Mouse (Mus musculus) forebrain, embryonic 12.5 days (tissue): ENCODE measurements around the gene Sh3gl2. TPM values are rescaled to one million over a fixed set of nuclear protein-coding genes. Genes with fewer than 3 reads are reported as not detected.

Experiments
- ATAC-seq: fragments of 200-750 bp; cut with Nextera tagmentation; 2 replicates; pipeline ENCODE4 v1.8.0; 2017; ENCODE audit warnings: moderate TSS enrichment; ENCODE audit not compliant: low FRiP score
- H3K27ac ChIP-seq: fragments of 300-500 bp; sonication (generic); 2 replicates; pipeline ENCODE4 v1.5.1; 2016; ENCODE audit warnings: mild to moderate bottlenecking
- H3K27me3 ChIP-seq: fragments of 300-500 bp; sonication (generic); 2 replicates; pipeline ENCODE4 v1.6.1; 2016; ENCODE audit warnings: mild to moderate bottlenecking
- H3K36me3 ChIP-seq: fragments of 300-500 bp; sonication (generic); replicated peaks from 2 replicates; pipeline ENCODE4 v1.6.1; 2016; ENCODE audit warnings: mild to moderate bottlenecking
- H3K4me1 ChIP-seq: fragments of 300-500 bp; sonication (generic); 2 replicates; pipeline ENCODE4 v1.6.1; 2016
- H3K4me2 ChIP-seq: fragments of 300-500 bp; sonication (generic); 2 replicates; pipeline ENCODE4 v1.6.1; 2016; ENCODE audit warnings: mild to moderate bottlenecking, moderate library complexity
- H3K4me3 ChIP-seq: fragments of 300-500 bp; sonication (generic); replicated peaks from 2 replicates; pipeline ENCODE4 v1.5.1; 2016; ENCODE audit warnings: mild to moderate bottlenecking
- H3K9ac ChIP-seq: fragments of 300-500 bp; sonication (generic); 2 replicates; pipeline ENCODE4 v1.6.1; 2016; ENCODE audit warnings: mild to moderate bottlenecking
- H3K9me3 ChIP-seq: fragments of 300-500 bp; sonication (generic); 2 replicates; pipeline ENCODE4 v1.6.1; 2016
- WGBS: fragments of 180-500 bp; shearing (Covaris S2); methylation state at CpG from one replicate; pipeline ENCODE4 v1.1.7; 2016; 5-methylcytosine and 5-hydroxymethylcytosine counted together
- polyA plus RNA-seq: library from polyadenylated mRNA; unstranded; fragments of >200 nt; fragmentation: Nextera tagmentation; extraction: Ambion mirVana; gene quantifications from 2 replicates; pipeline ENCODE4 v1.2.1, GENCODE M21; 2016

Sh3gl2 gene
- polyA plus RNA-seq, 1 experiment from 2014 or later, result 14.0 TPM

DNA sequence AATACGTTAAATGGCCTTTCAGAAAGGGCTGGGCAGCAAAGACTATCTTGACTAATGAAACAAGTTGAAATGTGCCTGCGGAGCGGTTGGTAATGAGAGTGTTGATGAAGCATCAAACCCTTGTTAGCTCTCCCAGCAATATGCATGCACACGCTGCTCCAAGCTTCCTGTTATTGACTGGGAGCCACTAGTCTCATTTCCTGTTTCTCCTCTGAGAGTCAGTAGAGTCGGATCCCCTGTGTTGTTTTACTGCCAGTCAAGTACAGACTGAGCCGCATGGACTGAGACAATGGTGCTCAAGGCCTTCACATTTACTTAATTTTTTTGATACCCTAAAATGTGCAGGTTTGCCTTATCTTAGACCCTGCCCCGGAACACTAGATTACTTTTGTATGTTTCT, 386.1 kb downstream of the Sh3gl2 start:
- 68% methylated on average over 7 of the region's 7 CpGs for WGBS
- Histone ChIP-seq H3K27ac (no peak overlapping the region), H3K9me3 (no peaks in the 10 kb centered on the region), H3K4me2 (no peak overlapping the region), H3K4me3 (no peak overlapping the region), H3K4me1 (no peaks in the 10 kb centered on the region), H3K9ac (no peak overlapping the region), H3K36me3 (no peaks in the 10 kb centered on the region), H3K27me3 (no peaks in the 10 kb centered on the region)
- ATAC-seq, result no peak

DNA sequence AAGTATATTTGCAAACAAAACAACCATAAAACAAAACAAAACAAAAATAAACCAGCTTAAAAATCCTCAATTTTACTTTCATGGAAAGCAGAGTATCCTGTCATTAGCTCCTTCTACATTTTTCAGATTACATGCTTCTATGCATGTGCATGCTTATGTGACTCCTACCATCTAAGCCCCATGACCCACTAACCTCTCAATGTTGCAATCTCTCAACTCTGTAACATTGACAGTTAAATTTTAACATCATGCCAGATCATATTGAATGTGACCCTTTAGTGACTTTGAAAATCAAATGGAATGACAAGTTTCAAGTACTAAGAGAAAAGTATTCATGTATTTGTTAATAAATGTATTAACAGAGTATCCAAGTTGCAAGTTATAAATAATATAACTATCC, 389.2 kb downstream of the Sh3gl2 start:
- Histone ChIP-seq H3K27me3 (no peaks in the 10 kb centered on the region), H3K9me3 (no peaks in the 10 kb centered on the region)
- ATAC-seq, result no peak

DNA sequence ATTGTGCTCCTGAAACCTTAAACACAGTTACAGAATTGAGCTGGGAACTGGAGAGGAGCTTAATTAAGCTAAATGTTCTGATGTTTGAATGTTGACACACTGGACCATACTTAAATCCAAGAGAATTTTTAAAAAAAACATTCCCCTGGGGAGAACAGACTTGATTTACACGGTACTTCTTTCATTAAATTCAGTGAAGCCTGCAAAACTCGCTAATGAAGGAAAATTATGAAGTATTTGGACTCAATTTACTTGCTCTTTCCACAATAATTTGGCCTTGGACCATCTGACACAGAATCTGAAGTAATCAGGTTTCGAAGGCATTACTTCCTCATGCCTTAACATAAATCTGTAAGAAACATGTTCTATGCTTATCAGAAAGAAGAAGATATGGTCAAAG, 408.4 kb downstream of the Sh3gl2 start:
- 71% methylated on average over 3 of the region's 3 CpGs for WGBS
- ATAC-seq, result no peak
- no peak overlapping the region for H3K9ac ChIP-seq

More for the DNA sequence above, 389.2 kb downstream of the Sh3gl2 start:
- Histone ChIP-seq H3K9ac (no peak overlapping the region), H3K4me2 (no peak overlapping the region), H3K4me3 (no peak overlapping the region), H3K36me3 (no peaks in the 10 kb centered on the region), H3K4me1 (no peaks in the 10 kb centered on the region), H3K27ac (no peak overlapping the region)

DNA sequence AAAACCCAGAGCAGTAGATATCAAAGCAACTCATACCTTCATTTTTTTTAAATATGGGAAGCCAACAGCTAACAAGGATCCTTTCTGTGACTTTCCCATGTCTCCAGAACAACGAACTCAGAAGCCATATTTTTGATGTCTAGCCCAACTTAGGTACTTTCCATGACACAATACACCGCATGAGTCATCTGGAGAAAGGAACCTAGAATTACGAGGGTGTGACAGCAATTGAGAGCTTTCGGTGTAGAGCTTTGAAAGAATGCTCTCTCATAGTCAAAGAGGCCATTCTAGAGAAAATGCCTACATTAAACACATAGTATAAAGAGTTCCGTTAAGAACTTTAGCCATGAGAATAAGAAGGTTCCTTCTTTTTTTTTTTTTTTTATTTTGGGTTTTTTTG, 413.8 kb downstream of the Sh3gl2 start:
- H3K36me3 ChIP-seq, result no peaks in the 10 kb centered on the region
- no peak for ATAC-seq
- WGBS, result 90% methylated on average over 5 of the region's 5 CpGs
- H3K9me3 ChIP-seq, result no peaks in the 10 kb centered on the region
- H3K4me2 ChIP-seq, result no peak overlapping the region
- no peaks in the 10 kb centered on the region for H3K4me1 ChIP-seq
- no peak overlapping the region for H3K9ac ChIP-seq
- no peaks in the 10 kb centered on the region for H3K27me3 ChIP-seq
- H3K27ac ChIP-seq, result no peak overlapping the region
- H3K4me3 ChIP-seq, result no peak overlapping the region

More for the DNA sequence above, 408.4 kb downstream of the Sh3gl2 start:
- no peaks in the 10 kb centered on the region for H3K4me1 ChIP-seq
- no peak overlapping the region for H3K27ac ChIP-seq
- no peaks in the 10 kb centered on the region for H3K9me3 ChIP-seq
- H3K36me3 ChIP-seq, result no peaks in the 10 kb centered on the region
- H3K4me2 ChIP-seq, result no peak overlapping the region
- no peak overlapping the region for H3K4me3 ChIP-seq
- H3K27me3 ChIP-seq, result no peaks in the 10 kb centered on the region

DNA sequence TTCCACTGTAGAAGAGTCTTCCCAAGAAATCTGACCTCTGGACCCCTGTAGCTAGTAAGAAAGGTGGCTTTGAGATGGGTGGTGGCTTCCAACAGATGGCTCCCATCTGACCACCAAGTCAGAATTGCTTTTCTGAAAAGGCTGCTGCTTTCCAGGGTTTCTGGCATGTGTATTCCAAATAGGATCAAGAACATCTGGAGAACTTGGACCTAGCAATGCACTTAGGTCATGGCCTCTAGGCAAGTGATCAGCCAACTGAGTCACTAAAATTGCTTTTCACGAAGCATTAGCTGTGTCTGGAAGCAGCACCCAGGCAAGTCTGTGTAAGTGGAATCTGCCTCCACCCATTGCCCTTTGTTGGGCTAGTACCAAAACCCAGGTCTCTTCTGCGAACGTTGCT, 414.3 kb downstream of the Sh3gl2 start:
- no peaks in the 10 kb centered on the region for H3K9me3 ChIP-seq
- 78% methylated on average over 3 of the region's 3 CpGs for WGBS
- ATAC-seq, result no peak
- no peak overlapping the region for H3K27ac ChIP-seq
- H3K4me3 ChIP-seq, result no peak overlapping the region
- H3K36me3 ChIP-seq, result no peaks in the 10 kb centered on the region
- H3K4me1 ChIP-seq, result no peaks in the 10 kb centered on the region
- H3K27me3 ChIP-seq, result no peaks in the 10 kb centered on the region
- H3K9ac ChIP-seq, result no peak overlapping the region
- H3K4me2 ChIP-seq, result no peak overlapping the region

DNA sequence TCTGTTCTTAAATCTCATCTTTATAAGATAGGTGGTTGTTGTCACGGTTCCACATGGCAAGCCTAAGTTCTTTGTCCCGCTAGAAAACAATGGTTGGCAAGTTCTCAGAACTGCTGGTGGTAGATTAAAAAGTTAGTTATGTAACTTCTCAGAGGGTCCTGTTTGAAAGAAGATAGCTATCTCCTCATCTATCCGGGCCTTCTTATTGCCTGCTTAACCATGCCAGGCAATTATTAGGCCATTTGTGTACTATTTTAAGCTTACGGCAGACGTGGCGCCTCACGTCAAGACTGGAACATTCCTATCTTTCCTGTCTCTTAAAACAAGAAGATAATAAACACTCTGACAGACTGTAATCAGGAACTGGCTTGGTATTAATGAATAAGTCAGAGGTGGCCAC, 424.5 kb downstream of the Sh3gl2 start:
- no peak for ATAC-seq
- 90% methylated on average over 7 of the region's 7 CpGs for WGBS
- Histone ChIP-seq H3K4me3 (no peak overlapping the region), H3K27ac (no peak overlapping the region), H3K9ac (no peak overlapping the region), H3K9me3 (no peaks in the 10 kb centered on the region), H3K4me2 (no peak overlapping the region), H3K4me1 (no peaks in the 10 kb centered on the region), H3K27me3 (no peaks in the 10 kb centered on the region), H3K36me3 (no peaks in the 10 kb centered on the region)

DNA sequence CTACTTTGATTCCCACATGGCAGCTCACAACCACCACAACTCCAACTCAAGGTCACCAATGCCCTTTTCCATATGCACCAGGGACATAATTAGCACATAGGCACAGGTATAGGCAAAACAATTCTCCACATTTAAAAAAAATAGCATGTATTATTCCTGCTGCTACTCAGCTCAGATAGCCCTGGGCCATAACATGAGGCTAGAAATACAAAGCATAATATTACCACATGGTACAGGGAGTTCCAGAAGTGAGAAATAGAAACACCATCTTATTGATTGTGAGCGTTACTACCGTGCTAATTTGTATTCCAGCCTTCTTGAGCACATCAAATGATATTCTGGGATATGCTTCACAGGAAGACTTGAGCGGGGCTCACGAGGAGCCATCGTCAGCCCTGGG, 464.3 kb downstream of the Sh3gl2 start:
- no peaks in the 10 kb centered on the region for H3K9me3 ChIP-seq
- no peak overlapping the region for H3K4me3 ChIP-seq
- H3K4me1 ChIP-seq, result no peaks in the 10 kb centered on the region
- no peak overlapping the region for H3K9ac ChIP-seq
- H3K27ac ChIP-seq, result no peak overlapping the region
- H3K27me3 ChIP-seq, result no peaks in the 10 kb centered on the region
- 86% methylated on average over 5 of the region's 5 CpGs for WGBS
- ATAC-seq, result no peak
- no peaks in the 10 kb centered on the region for H3K36me3 ChIP-seq
- H3K4me2 ChIP-seq, result no peak overlapping the region

DNA sequence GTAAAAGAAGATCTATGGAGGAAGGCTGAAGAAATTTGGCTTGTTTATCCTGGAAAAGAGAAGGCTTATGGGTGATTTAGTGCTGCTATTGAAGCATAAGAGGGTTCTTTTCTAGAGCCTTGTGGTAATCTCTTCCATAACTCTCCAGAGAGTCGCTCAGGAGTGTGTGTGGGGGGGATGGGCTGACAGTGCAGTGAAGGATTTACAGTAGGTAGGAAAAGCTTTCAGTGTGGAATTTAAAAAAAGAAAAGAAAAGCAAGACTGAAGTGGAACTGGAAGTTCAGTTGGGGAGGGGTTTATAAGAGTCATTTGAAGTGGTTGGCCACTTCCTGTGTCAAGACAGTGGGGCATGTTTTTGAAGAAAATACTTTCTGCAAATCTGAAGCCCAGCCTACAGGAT, 464.8 kb downstream of the Sh3gl2 start:
- Histone ChIP-seq H3K4me2 (no peak overlapping the region), H3K36me3 (no peaks in the 10 kb centered on the region), H3K9ac (no peak overlapping the region), H3K4me3 (no peak overlapping the region), H3K27me3 (no peaks in the 10 kb centered on the region), H3K4me1 (no peaks in the 10 kb centered on the region), H3K9me3 (no peaks in the 10 kb centered on the region), H3K27ac (no peak overlapping the region)
- WGBS, result 69% methylated on average over 1 of the region's 1 CpGs
- ATAC-seq, result no peak

DNA sequence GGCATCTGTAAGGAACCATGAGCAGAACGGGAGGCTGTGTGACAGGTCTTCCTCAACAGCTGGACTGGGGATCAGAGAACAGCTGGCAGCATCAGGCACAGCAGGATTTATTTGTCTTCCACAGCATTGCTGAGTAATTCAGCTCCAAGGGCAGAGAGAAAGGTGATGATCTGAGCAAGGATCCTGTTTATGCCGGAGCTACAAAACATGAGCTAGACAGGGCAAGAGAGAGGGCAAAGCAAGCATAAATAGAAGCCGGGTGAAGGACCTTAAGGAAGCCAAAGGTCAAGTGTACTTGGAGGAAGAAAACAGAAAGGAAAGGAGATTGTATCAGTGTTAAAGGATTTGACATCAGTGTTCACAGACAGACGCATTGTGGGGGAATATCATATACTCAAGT, 467.4 kb downstream of the Sh3gl2 start:
- no peak overlapping the region for H3K27ac ChIP-seq
- no peak for ATAC-seq
- H3K4me2 ChIP-seq, result no peak overlapping the region
- H3K36me3 ChIP-seq, result no peaks in the 10 kb centered on the region
- 65% methylated on average over 4 of the region's 4 CpGs for WGBS
- no peak overlapping the region for H3K9ac ChIP-seq
- H3K27me3 ChIP-seq, result no peaks in the 10 kb centered on the region
- H3K4me1 ChIP-seq, result no peaks in the 10 kb centered on the region
- no peaks in the 10 kb centered on the region for H3K9me3 ChIP-seq
- H3K4me3 ChIP-seq, result no peak overlapping the region

DNA sequence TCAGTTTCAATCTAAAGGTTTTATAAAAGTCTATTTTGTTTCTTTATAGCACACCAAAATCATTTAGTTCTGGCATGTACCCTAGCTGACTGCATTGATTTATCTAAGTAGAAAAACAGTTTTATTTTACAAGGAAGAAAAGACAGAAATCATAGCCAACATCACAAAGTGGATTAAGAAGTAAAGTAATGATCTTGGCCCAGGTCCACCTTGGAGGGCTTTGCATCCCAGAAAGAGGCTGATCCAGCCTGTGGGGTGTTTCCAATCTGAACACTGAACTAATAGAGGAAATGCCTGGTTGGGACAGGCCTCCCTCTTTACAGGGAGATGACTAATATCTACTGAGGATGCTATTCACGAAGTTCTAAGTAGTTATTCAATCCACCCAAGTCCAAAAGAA, 472.7 kb downstream of the Sh3gl2 start:
- 58% methylated on average over 1 of the region's 1 CpGs for WGBS
- H3K27me3 ChIP-seq, result no peaks in the 10 kb centered on the region
- no peak overlapping the region for H3K4me2 ChIP-seq
- H3K9ac ChIP-seq, result no peak overlapping the region
- no peaks in the 10 kb centered on the region for H3K36me3 ChIP-seq
- H3K4me1 ChIP-seq, result no peaks in the 10 kb centered on the region
- no peak for ATAC-seq
- no peaks in the 10 kb centered on the region for H3K9me3 ChIP-seq
- no peak overlapping the region for H3K4me3 ChIP-seq
- no peak overlapping the region for H3K27ac ChIP-seq

DNA sequence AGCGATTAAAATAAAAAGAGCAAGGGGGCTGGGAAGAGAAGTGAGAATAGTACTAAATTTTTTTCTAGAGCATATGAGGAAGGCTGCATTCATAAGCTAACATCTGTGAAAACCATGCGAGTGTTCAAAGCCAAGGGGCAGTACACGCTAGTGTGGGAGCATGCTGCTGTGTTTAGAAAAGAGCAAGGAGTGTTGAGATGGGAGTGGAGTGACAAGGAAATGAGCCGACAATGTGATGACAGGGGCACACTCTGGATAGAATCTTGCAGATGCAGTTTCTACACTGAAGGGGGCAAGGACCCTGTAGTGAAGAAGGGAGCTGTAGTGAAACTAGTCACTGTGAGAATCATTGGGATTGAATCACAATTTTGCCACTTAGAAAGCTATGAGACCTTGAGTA, 481.2 kb downstream of the Sh3gl2 start:
- no peak for ATAC-seq
- WGBS, result 91% methylated on average over 4 of the region's 4 CpGs
- no peaks in the 10 kb centered on the region for H3K9me3 ChIP-seq
- no peak overlapping the region for H3K4me2 ChIP-seq
- no peaks in the 10 kb centered on the region for H3K27me3 ChIP-seq
- H3K4me1 ChIP-seq, result no peaks in the 10 kb centered on the region
- no peak overlapping the region for H3K27ac ChIP-seq
- H3K4me3 ChIP-seq, result no peak overlapping the region
- no peaks in the 10 kb centered on the region for H3K36me3 ChIP-seq
- H3K9ac ChIP-seq, result no peak overlapping the region
